Mouse (Mus musculus): ENCODE results near the gene Rapgef4. TPM values are rescaled to one million over a fixed set of nuclear protein-coding genes. Genes with fewer than 3 reads are reported as not detected.

The Rapgef4 gene
- polyA plus RNA-seq, 1 experiment from 2014 or later = 11.9 TPM

DNA sequence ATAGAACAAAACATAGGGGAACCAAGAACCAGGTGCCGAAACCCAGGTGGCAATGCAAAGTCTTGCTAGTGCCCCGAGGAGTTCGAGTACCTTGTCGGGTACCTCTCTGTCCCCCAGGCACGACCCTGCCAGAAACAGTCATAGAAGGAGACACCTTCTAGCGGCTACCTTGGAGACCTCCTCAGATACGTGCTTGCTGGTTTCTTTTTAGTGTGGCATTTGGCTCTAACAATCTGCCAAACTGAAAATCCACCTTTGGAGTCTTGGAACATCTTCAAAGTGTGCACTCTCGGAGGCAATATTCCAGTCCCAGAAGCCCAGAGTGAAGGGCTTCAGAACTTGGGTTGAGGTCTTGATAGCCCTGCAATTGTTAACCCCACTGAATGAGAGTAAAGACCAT lies 34.3 kb downstream of the Rapgef4 start:
- H3K9me3 ChIP-seq (ENCODE audit: control insufficient read depth, low read length) = no peaks in the 10 kb centered on the region
- 87% methylated on average over 8 of the region's 8 CpGs for WGBS
- H3K36me3 ChIP-seq (ENCODE audit: control insufficient read depth, insufficient read depth, low read length) = no peaks in the 10 kb centered on the region
- H3K9ac ChIP-seq (ENCODE audit: low read length) = no peak overlapping the region
- no peak overlapping the region for H3K4me2 ChIP-seq (ENCODE audit: low read depth)
- H3K4me1 ChIP-seq (ENCODE audit: control insufficient read depth, insufficient read depth, low read length) = no peaks in the 10 kb centered on the region
- H3K27ac ChIP-seq (ENCODE audit: low read depth, low read length) = no peak overlapping the region
- ATAC-seq (ENCODE audit: insufficient read depth, low FRiP score, low TSS enrichment) (no peak), DNase-seq (ENCODE audit: low spot score) (no peak)
- H3K27me3 ChIP-seq (ENCODE audit: control insufficient read depth, insufficient read depth, low read length) = no peaks in the 10 kb centered on the region
- no peak overlapping the region for H3K4me3 ChIP-seq (ENCODE audit: low read depth, low read length)

DNA sequence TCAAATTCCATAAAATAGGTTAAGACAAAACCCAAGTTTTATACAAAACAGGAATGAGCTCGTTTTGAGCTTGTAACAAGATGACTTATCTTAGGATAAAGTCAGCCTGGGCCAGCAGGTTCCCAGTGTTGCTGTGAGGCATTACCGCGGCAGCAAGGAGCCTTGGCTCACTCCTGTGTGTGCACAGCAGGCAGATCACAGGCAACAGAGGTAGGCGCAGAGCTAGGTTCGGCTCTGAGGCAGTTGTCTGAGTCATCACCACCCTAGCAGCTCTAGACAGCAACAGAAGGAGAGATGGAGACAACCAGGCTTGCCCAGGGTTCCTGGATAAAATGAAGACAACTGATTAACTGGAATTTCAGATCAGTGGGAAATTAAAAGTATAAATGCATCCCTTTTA lies 35.0 kb downstream of the Rapgef4 start:
- WGBS = 57% methylated on average over 5 of the region's 5 CpGs
- DNase-seq (ENCODE audit: low spot score) = no peak

DNA sequence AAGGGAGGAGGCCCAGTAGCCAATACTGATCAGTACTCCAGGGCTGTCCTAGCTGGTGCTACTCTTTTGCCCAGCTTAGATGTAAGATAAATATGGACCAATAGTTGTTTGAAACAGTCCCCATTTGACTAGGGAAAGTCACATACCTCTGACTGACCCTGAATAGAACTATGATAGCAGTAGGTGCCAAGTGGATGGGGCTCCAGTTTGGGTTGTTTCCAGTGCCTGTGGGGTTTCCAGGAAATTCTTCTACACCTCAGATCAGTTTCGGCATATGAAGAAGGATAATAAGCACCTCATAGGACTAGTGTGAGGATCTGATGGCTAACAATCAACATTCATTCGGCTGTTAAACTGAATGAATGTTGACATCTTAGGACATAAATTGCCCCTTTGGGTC lies 36.1 kb downstream of the Rapgef4 start:
- Histone ChIP-seq H3K9ac (ENCODE audit: low read length) (no peak overlapping the region), H3K9me3 (ENCODE audit: control insufficient read depth, low read length) (no peaks in the 10 kb centered on the region), H3K4me1 (ENCODE audit: control insufficient read depth, insufficient read depth, low read length) (no peaks in the 10 kb centered on the region), H3K27me3 (ENCODE audit: control insufficient read depth, insufficient read depth, low read length) (no peaks in the 10 kb centered on the region), H3K4me3 (ENCODE audit: low read depth, low read length) (no peak overlapping the region), H3K4me2 (ENCODE audit: low read depth) (no peak overlapping the region), H3K27ac (ENCODE audit: low read depth, low read length) (no peak overlapping the region), H3K36me3 (ENCODE audit: control insufficient read depth, insufficient read depth, low read length) (no peaks in the 10 kb centered on the region)
- WGBS = 84% methylated on average over 2 of the region's 2 CpGs
- no peak for ATAC-seq (ENCODE audit: insufficient read depth, low FRiP score, low TSS enrichment)
- no peak for DNase-seq (ENCODE audit: low spot score)

More for the DNA sequence above, 35.0 kb downstream of the Rapgef4 start:
- Histone ChIP-seq H3K4me3 (ENCODE audit: low read depth, low read length) (no peak overlapping the region), H3K9me3 (ENCODE audit: control insufficient read depth, low read length) (no peaks in the 10 kb centered on the region), H3K27me3 (ENCODE audit: control insufficient read depth, insufficient read depth, low read length) (no peaks in the 10 kb centered on the region), H3K9ac (ENCODE audit: low read length) (no peak overlapping the region), H3K4me2 (ENCODE audit: low read depth) (no peak overlapping the region), H3K4me1 (ENCODE audit: control insufficient read depth, insufficient read depth, low read length) (no peaks in the 10 kb centered on the region), H3K36me3 (ENCODE audit: control insufficient read depth, insufficient read depth, low read length) (no peaks in the 10 kb centered on the region), H3K27ac (ENCODE audit: low read depth, low read length) (no peak overlapping the region)
- ATAC-seq (ENCODE audit: insufficient read depth, low FRiP score, low TSS enrichment) = no peak

DNA sequence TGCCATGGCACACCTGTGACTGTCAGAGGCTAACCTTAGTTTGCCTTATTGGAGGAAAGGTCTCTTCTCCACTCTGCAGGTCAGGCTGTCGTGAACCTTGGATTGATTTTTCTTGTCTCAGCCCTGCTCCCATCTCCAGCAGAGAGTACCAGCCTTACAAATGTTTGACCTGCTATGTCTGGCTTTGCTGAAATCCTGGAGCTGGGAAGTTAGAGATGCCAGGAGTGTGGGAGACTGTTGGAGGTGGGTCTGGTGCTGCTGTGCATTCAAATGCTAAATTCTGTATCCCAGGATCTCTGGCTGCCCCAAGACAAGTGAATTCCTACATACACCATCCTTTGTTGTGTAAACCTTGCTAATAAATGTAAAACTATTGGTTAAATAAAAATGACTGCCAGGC lies 37.7 kb downstream of the Rapgef4 start:
- WGBS = 84% methylated on average over 1 of the region's 1 CpGs
- no peak overlapping the region for H3K4me3 ChIP-seq (ENCODE audit: low read depth, low read length)
- no peak overlapping the region for H3K9ac ChIP-seq (ENCODE audit: low read length)
- no peaks in the 10 kb centered on the region for H3K9me3 ChIP-seq (ENCODE audit: control insufficient read depth, low read length)
- H3K27me3 ChIP-seq (ENCODE audit: control insufficient read depth, insufficient read depth, low read length) = no peaks in the 10 kb centered on the region
- H3K27ac ChIP-seq (ENCODE audit: low read depth, low read length) = no peak overlapping the region
- H3K4me1 ChIP-seq (ENCODE audit: control insufficient read depth, insufficient read depth, low read length) = no peaks in the 10 kb centered on the region
- no peaks in the 10 kb centered on the region for H3K36me3 ChIP-seq (ENCODE audit: control insufficient read depth, insufficient read depth, low read length)
- H3K4me2 ChIP-seq (ENCODE audit: low read depth) = no peak overlapping the region
- DNase-seq (ENCODE audit: low spot score) (no peak), ATAC-seq (ENCODE audit: insufficient read depth, low FRiP score, low TSS enrichment) (no peak)

DNA sequence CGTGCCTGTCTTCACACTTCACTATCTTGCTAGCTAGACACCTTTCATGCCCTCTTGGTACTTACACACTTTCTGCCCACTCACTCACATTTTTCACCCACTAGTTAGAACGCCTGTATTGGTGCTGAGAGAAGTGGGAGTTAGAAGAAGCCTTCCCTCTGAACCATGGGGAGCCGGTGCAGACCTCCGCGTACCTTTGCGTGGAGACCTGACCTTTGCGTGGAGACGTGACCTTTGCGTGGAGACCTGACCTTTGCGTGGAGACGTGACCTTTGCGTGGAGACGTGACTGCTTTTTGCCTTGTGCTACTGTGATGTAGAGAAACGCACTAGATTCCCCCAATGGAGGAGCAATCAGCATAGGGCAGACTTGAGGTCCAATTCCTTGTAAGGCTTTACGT lies 39.7 kb downstream of the Rapgef4 start:
- no peak overlapping the region for H3K27ac ChIP-seq (ENCODE audit: low read depth, low read length)
- no peak overlapping the region for H3K4me2 ChIP-seq (ENCODE audit: low read depth)
- no peaks in the 10 kb centered on the region for H3K36me3 ChIP-seq (ENCODE audit: control insufficient read depth, insufficient read depth, low read length)
- WGBS = 92% methylated on average over 15 of the region's 15 CpGs
- no peaks in the 10 kb centered on the region for H3K27me3 ChIP-seq (ENCODE audit: control insufficient read depth, insufficient read depth, low read length)
- H3K4me1 ChIP-seq (ENCODE audit: control insufficient read depth, insufficient read depth, low read length) = no peaks in the 10 kb centered on the region
- ATAC-seq (ENCODE audit: insufficient read depth, low FRiP score, low TSS enrichment) (no peak), DNase-seq (ENCODE audit: low spot score) (no peak)
- no peaks in the 10 kb centered on the region for H3K9me3 ChIP-seq (ENCODE audit: control insufficient read depth, low read length)
- no peak overlapping the region for H3K9ac ChIP-seq (ENCODE audit: low read length)
- H3K4me3 ChIP-seq (ENCODE audit: low read depth, low read length) = no peak overlapping the region

DNA sequence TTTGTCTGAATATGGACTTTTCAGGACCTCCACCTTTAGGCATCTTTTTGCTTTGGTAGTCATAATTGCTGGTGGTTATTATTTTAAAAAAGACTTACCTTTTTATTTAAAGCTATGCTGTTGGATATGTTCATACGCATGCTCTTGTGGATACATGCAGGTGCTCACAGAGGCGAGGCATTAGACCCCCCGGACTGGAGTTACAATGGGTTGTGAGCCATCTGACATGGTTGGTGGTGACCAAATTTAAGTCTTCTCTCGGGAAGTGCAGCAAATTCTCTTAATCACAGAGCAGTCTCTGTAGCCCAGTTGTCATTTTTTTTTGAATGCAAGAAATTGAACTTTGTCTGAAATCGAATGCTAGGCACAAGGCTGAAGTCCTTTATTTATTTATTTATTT lies 40.4 kb downstream of the Rapgef4 start:
- WGBS = 80% methylated on average over 5 of the region's 5 CpGs
- Histone ChIP-seq H3K4me3 (ENCODE audit: low read depth, low read length) (no peak overlapping the region), H3K4me1 (ENCODE audit: control insufficient read depth, insufficient read depth, low read length) (no peaks in the 10 kb centered on the region), H3K9me3 (ENCODE audit: control insufficient read depth, low read length) (no peaks in the 10 kb centered on the region), H3K36me3 (ENCODE audit: control insufficient read depth, insufficient read depth, low read length) (no peaks in the 10 kb centered on the region), H3K9ac (ENCODE audit: low read length) (no peak overlapping the region), H3K4me2 (ENCODE audit: low read depth) (no peak overlapping the region), H3K27ac (ENCODE audit: low read depth, low read length) (no peak overlapping the region), H3K27me3 (ENCODE audit: control insufficient read depth, insufficient read depth, low read length) (no peaks in the 10 kb centered on the region)
- ATAC-seq (ENCODE audit: insufficient read depth, low FRiP score, low TSS enrichment) (no peak), DNase-seq (ENCODE audit: low spot score) (no peak)

DNA sequence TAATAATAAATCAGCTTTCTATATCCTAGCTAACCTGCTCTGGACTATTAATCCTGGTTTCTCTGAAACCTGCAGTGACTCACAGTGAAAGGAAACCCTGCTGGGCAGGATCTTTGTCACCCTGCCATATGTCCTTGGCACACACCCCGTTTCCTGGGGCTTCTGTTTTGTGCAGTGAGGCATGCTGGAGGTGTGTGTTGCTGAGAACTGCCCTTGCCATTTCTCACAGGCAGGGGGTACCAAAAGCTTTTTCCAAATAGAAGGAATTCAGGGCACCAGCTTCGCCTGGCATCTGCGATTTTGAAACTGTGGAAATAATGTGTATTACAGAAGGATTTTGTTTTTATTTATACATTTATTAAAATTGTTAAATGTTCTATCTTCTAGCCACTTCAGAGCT lies 40.8 kb downstream of the Rapgef4 start:
- no peaks in the 10 kb centered on the region for H3K36me3 ChIP-seq (ENCODE audit: control insufficient read depth, insufficient read depth, low read length)
- H3K4me2 ChIP-seq (ENCODE audit: low read depth) = no peak overlapping the region
- H3K4me1 ChIP-seq (ENCODE audit: control insufficient read depth, insufficient read depth, low read length) = no peaks in the 10 kb centered on the region
- no peak for ATAC-seq (ENCODE audit: insufficient read depth, low FRiP score, low TSS enrichment)
- no peak overlapping the region for H3K9ac ChIP-seq (ENCODE audit: low read length)
- DNase-seq (ENCODE audit: low spot score) = no peak
- H3K27me3 ChIP-seq (ENCODE audit: control insufficient read depth, insufficient read depth, low read length) = no peaks in the 10 kb centered on the region
- H3K4me3 ChIP-seq (ENCODE audit: low read depth, low read length) = no peak overlapping the region
- H3K27ac ChIP-seq (ENCODE audit: low read depth, low read length) = no peak overlapping the region
- no peaks in the 10 kb centered on the region for H3K9me3 ChIP-seq (ENCODE audit: control insufficient read depth, low read length)
- 58% methylated on average over 3 of the region's 3 CpGs for WGBS

DNA sequence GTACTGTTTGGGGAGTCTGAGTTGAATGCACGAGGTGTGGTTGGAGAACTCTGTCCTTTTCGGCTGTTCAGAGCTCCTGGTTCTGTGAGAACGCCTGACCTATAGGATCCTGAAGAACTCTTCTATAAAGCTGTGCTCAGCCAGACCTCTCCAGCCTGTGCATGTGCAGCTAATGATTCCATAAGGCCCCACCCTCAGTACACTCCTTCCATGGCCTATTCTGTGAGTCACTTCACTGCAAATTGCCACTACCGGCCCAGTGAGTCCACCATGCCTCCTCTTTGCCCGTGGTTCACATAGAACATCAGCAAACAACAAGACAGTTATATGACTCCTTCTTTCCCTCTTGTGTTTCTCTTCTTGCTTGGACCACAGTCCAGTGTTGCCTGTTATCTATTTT lies 42.8 kb downstream of the Rapgef4 start:
- H3K27ac ChIP-seq (ENCODE audit: low read depth, low read length) = no peak overlapping the region
- H3K4me2 ChIP-seq (ENCODE audit: low read depth) = no peak overlapping the region
- no peaks in the 10 kb centered on the region for H3K4me1 ChIP-seq (ENCODE audit: control insufficient read depth, insufficient read depth, low read length)
- H3K36me3 ChIP-seq (ENCODE audit: control insufficient read depth, insufficient read depth, low read length) = no peaks in the 10 kb centered on the region
- no peak overlapping the region for H3K4me3 ChIP-seq (ENCODE audit: low read depth, low read length)
- H3K9me3 ChIP-seq (ENCODE audit: control insufficient read depth, low read length) = no peaks in the 10 kb centered on the region
- H3K27me3 ChIP-seq (ENCODE audit: control insufficient read depth, insufficient read depth, low read length) = no peaks in the 10 kb centered on the region
- 93% methylated on average over 5 of the region's 5 CpGs for WGBS
- DNase-seq (ENCODE audit: low spot score) (no peak), ATAC-seq (ENCODE audit: insufficient read depth, low FRiP score, low TSS enrichment) (no peak)
- no peak overlapping the region for H3K9ac ChIP-seq (ENCODE audit: low read length)

DNA sequence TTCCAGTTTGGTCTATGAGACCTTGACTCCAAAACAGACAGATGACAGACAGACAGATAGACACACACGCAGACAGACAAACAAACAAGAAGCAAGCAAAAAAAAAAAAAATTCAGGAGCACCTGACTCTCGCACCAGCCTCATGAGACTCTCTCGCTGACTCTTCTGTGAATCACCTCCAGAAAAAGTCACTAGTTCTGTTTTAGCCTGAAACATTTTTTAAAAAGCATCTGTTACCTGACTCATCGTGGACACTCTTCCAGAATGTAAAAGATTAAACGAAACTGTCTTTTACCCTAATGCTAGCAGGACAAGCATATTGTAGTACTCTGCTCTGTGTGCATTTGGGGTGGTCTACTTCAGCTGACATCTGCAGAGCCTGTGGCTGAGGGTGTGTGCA lies 44.6 kb downstream of the Rapgef4 start:
- no peaks in the 10 kb centered on the region for H3K27me3 ChIP-seq (ENCODE audit: control insufficient read depth, insufficient read depth, low read length)
- no peak overlapping the region for H3K27ac ChIP-seq (ENCODE audit: low read depth, low read length)
- no peaks in the 10 kb centered on the region for H3K9me3 ChIP-seq (ENCODE audit: control insufficient read depth, low read length)
- DNase-seq (ENCODE audit: low spot score) (no peak), ATAC-seq (ENCODE audit: insufficient read depth, low FRiP score, low TSS enrichment) (no peak)
- H3K9ac ChIP-seq (ENCODE audit: low read length) = no peak overlapping the region
- H3K4me1 ChIP-seq (ENCODE audit: control insufficient read depth, insufficient read depth, low read length) = no peaks in the 10 kb centered on the region
- WGBS = 90% methylated on average over 5 of the region's 5 CpGs
- no peak overlapping the region for H3K4me2 ChIP-seq (ENCODE audit: low read depth)
- H3K4me3 ChIP-seq (ENCODE audit: low read depth, low read length) = no peak overlapping the region
- no peaks in the 10 kb centered on the region for H3K36me3 ChIP-seq (ENCODE audit: control insufficient read depth, insufficient read depth, low read length)
